Mouse (Mus musculus) myocyte (in vitro differentiated cells): ENCODE data around the gene Rac2.

ENCODE experiments used
- E2F4 ChIP-seq: IDR thresholded peaks from one replicate; pipeline ENCODE4 v1.6.1; 2011; ENCODE audit warnings: mild to moderate bottlenecking, control low read depth, moderate library complexity; ENCODE audit not compliant: insufficient read depth
- MAX ChIP-seq: IDR thresholded peaks from one replicate; pipeline ENCODE4 v1.6.1; 2011; ENCODE audit warnings: low read depth, mild to moderate bottlenecking, control low read depth
- MYOG ChIP-seq, 3 experiments: IDR thresholded peaks; one replicate each; pipeline ENCODE4 v1.6.1; 2011; ENCODE audit warnings: control low read depth in 2 of 3, low read depth in 2 of 3, mild to moderate bottlenecking in 2 of 3; ENCODE audit not compliant: insufficient read length in 2 of 3, control insufficient read depth in 1 of 3, insufficient read depth in 1 of 3
- POLR2A ChIP-seq: IDR thresholded peaks from one replicate; pipeline ENCODE4 v1.6.1; 2011; ENCODE audit warnings: low read depth, mild to moderate bottlenecking, control low read depth, moderate library complexity; ENCODE audit not compliant: insufficient read length
- REST ChIP-seq: IDR thresholded peaks from one replicate; pipeline ENCODE4 v1.6.1; 2011; ENCODE audit warnings: mild to moderate bottlenecking, control low read depth, moderate library complexity; ENCODE audit not compliant: insufficient read depth, insufficient read length
- TCF12 ChIP-seq: IDR thresholded peaks from one replicate; pipeline ENCODE4 v1.6.1; 2011; ENCODE audit warnings: mild to moderate bottlenecking, control low read depth; ENCODE audit not compliant: poor library complexity, insufficient read depth, severe bottlenecking
- USF1 ChIP-seq: IDR thresholded peaks from one replicate; pipeline ENCODE4 v1.6.1; 2011; ENCODE audit warnings: low read depth, mild to moderate bottlenecking, control low read depth, moderate library complexity

DNA sequence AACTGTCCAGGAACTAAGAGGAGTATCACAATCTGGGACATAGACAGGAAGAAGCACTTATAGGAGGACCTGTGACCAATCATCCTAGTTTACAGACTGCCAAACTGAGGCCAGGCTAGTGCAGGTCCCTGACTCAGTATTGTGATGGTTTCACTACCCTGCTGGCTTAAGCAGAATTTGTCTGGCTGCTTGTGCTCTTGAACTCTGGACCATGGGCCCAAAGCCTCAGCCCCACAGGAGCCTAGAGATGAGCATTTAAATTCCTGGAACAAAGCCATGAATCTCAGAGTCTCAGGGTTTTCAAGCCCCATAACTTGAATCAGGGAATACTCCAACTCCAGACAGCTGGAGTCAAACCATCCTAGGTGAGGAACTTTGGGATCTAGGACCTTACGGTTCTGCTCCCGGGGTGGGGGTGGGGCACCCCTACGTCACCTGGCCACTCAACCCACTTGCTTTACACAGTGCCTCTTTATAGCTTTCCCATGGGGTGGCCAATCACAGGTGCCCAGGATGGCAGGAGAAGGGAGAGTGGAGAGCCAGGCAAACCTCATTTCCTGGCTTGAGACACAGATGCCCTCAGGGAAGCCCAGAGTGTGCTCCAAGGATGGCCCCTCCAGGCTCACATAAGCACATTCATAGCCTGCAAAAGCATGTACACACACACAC lies 30.4 kb downstream of the Rac2 start:
- no peak for TF ChIP-seq POLR2A
- TF ChIP-seq MAX = no peak
- TF ChIP-seq TCF12 = no peak
- TF ChIP-seq E2F4 = no peak
- TF ChIP-seq USF1 = no peak
- no peak for TF ChIP-seq MYOG (IDR thresholded peaks at IDR 0.05; ENCODE audit: control insufficient read depth in 1 of 3, insufficient read depth in 1 of 3, insufficient read length in 2 of 3, low read depth in 2 of 3)
- TF ChIP-seq REST = no peak
